Mouse (Mus musculus) liver, postnatal 0 days (tissue): ENCODE results near the gene Camta1.

Experiments
- CTCF ChIP-seq: sonication (generic); IDR thresholded peaks from 2 replicates; pipeline ENCODE4 v1.5.1; 2016; ENCODE audit warnings: antibody characterized with exemption, low read depth
- EP300 ChIP-seq: IDR thresholded peaks from 2 replicates; pipeline ENCODE4 v1.6.1; 2016; ENCODE audit warnings: antibody characterized with exemption, low read depth, mild to moderate bottlenecking

GRCm38 (mm10) chr4:151881590-151881989 is 19.9 kb upstream of the Camta1 start:
- TF ChIP-seq CTCF, result no peak
- no peak for TF ChIP-seq EP300
